Mouse (Mus musculus): ENCODE results near the gene Ly6g6d.
"Not testable (repeated sequence)": the region's sequence is repeated elsewhere in the genome, so short reads cannot be mapped to it uniquely, and the experiment has no call there.

Gene Ly6g6d

GRCm38 (mm10) chr17:35077786-35078233, at the start of gene Ly6g6d:
TSS of gene Ly6g6d (minus strand) at chr17:35078065.
- DNase-seq (ENCODE audit: low spot score) = no peak

DNA sequence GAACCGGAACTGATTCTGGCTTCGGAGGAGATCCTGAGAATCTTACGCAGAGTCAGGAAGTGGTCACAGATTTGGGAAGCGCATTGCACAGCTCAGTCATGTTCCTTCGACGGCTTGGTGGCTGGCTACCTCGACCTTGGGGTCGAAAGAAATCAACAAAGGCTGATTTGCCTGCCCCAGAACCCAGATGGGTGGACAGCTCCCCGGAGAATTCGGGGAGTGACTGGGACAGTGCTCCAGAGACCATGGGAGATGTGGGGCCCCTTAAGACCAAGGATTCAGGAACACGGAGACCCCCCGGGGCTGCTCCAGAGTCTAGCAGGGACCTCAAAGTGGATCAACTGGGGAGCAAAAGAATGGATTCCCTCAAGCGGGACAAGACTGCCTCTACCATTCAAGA, 49.2 kb upstream of the Ly6g6d start:
- no peak for DNase-seq (ENCODE audit: low spot score)

DNA sequence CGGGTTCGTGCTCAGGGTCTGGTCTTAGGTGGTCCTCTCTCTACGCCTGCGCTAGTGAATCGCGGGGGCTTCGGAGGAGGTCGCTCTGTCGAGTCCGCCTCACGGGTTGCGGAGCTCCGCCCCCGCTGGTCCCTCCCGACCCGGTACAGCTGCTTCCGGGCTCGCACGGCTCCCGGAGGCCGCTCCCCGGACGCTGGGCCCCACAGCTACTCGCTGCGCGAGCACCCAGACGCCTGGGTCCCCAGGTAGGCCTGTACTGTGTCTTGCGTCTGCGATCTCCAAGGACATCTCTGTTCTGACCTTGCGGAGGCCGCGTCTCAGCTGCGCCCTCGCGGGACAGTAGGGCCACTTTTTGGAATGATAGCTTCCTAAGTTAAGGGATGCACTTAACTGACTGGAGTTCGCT, 48.3 kb upstream of the Ly6g6d start, which contains the start of gene D17H6S53E:
Gene D17H6S53E (plus strand): TSS at position 168 of the 406 bp plus-strand sequence.
- peak; percentile 65 for DNase-seq (ENCODE audit: low spot score)

DNA sequence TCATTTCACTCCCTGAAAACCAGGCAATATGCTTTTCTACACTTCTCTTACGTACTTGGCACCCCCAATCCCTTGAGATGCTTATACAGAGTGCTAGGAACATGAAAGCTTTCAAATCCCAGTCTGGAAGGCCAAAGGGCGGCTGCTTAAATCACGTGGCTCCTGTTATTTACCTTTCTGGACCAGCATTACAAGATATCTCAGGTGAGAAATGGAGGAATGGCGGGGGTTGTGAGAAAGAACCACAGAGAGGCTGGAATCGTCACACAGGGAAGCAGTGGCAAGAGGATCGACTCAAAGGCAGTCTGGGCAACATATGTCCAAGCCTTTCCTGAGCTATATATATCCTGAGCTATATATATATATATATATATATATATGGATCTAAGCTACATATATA, 47.7 kb upstream of the Ly6g6d start:
- DNase-seq (ENCODE audit: low spot score) = no peak

- no peak for DNase-seq (ENCODE audit: low spot score)
Observed at GRCm38 (mm10) chr17:35125081-35125480, 47.2 kb upstream of the Ly6g6d start.

DNA sequence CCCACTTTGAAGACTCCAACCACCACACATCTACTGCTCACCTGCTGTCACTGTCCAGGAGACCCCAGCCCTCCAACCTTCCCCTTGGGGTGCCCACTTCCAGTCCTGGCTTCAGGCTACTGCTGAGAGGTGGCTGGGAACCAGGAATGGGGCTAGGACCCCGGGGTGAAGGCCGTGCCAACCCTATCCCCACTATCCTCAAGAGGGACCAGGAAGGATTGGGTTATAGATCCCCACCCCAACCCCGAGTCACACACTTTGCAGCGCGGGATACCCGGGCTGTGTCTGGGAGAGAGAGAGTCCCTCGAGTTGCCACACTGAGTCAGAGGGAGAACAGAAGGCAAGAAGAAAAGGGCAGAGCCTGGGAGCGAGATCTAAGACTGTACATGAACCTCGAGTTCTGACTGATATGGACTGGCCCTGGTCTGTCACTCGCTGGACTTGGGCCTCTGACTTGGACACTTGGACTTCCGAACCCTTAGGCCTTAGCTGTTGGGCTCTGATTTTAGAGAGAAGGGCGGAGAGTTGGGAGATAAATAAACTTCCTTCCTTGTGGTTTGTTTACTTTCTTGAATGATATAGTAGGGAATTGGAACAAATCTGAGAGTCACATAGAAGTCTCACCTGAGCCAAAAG, 46.5 kb upstream of the Ly6g6d start:
- not testable (repeated sequence) for DNase-seq (ENCODE audit: low spot score)

DNA sequence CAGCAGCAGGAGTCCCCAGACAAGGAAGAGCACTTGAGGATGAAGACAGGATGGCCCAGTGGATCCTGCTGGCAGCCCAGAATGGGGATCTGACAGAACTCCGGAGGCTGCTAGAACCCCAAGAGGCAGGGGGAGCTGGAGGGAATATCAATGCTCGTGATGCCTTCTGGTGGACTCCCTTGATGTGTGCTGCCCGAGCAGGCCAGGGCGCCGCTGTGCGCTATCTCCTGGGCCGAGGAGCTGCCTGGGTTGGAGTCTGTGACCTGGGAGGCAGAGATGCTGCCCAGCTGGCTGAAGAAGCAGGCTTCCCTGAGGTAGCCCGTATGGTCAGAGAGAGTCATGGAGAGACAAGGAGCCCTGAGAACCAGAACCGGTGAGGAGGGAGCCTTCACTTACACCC, 45.4 kb upstream of the Ly6g6d start:
- not testable (repeated sequence) for DNase-seq (ENCODE audit: low spot score)

- peak; percentile 59 for DNase-seq (ENCODE audit: low spot score)
Observed at GRCm38 (mm10) chr17:35121871-35122303, 44.0 kb upstream of the Ly6g6d start, which contains the start of gene Csnk2b. TSS of gene Csnk2b (minus strand) at chr17:35122053.

DNA sequence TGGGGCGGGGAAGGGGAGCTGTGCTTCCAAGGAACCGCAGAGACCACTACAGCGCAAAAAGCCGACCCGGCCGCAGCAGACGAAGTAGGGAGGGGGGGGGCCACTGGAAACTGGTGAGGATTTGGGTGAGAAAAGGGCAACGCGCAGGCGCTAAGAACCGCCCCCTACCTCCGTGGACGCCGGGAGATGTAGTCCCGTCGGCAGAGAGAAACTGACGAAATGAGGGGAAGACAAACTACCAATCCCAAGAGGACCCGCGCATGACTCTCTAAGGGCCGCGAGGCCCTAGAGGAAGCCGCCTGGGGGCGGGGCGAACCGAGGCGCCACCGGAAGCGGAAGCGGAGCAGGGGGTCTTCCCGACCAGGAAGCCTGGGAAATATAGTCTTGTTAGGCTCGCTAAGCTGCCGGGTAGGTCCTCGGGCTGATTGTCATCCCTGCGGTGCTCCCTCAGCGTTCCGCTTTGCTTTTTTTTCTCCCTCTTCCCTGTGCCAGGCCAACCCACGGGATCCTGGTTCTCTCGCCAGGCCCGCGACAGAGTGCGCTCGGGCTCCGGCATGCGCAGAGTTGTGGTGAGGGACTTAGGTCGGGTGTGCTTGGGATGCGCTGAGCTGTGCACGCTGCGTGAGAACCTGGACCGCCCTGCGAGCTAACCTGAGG, 43.4 kb upstream of the Ly6g6d start, which contains the start of gene Gpank1:
Gene Gpank1 (plus strand): TSS at position 313 of the 657 bp plus-strand sequence.
- DNase-seq (ENCODE audit: low spot score) = peak; percentile 95

DNA sequence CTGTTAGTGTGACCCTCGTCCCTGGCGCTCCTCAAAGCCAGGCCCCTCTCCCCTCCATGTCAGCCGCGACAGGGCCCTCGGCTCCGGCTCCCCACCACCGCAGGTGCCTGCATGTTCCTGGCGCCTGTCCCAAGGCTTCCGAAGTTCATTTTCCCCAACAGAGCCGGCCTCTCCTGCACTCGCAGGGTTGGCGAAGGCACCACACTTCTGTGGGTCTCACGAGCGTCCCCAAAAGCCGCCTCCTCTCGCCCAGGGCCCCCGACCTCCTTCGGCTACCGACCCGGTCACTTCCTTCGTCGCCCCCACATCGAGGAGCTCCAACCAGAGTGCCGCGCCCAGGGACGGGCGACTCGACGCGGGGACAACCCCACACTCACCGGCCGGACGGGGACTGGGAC, 42.9 kb upstream of the Ly6g6d start:
- DNase-seq (ENCODE audit: low spot score) = peak; percentile 20

DNA sequence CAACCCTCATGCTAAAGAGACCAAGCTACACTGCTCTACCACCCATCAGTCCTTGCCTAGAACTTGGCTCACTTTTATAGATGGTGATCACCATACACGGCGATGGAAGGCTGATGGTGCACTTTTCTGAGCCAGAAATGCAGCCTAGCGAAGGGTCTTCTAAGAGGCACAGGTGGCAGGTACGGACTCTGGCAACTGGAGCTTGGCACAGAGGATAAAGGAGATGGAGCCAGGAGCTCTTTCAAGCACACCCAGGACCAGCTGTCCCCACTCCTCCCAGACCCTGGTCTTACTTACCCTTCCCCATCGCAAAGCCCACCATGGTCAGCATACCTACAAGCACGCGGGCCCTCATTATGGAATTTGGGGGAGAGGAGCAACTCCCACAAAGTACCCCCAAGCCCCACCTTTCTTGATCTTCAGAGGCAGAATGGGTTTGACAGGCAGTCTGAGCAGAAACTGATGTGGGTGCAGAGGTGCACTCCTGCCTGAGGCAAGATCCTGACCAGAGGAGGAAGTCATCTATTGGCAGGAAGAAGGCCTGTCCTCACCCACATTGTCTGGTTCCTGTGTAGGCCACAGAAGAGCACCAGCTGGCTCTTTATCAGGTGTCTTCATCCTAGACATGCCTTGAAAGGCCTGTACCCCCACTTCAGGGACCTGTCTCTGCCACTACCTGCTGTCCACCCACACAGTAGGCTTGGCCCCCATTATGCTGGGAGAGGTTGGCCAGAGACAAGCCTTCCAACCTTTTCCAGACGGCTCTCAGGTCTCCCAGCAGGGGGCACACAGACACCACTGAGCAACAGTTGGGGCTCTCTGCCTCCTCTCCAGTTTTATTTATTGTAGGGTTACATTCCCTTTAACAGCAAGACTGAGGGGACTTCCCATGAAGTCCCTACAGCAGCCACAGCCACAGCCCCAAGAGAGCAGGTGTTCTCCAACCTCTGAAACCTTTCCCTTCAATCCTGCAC, 37.5 kb upstream of the Ly6g6d start, which contains the start of gene Ly6g5b:
Gene Ly6g5b (minus strand): TSS at position 383 of the 974 bp plus-strand sequence.
- DNase-seq (ENCODE audit: low spot score) = peak; percentile 37

- DNase-seq (ENCODE audit: low spot score) = no peak
Observed at GRCm38 (mm10) chr17:35111774-35112173, 33.9 kb upstream of the Ly6g6d start.

- no peak for DNase-seq (ENCODE audit: low spot score)
Observed at GRCm38 (mm10) chr17:35108097-35108496, 30.2 kb upstream of the Ly6g6d start, which contains the start of gene Ly6g5c. TSS of gene Ly6g5c (plus strand) at chr17:35108279.

DNA sequence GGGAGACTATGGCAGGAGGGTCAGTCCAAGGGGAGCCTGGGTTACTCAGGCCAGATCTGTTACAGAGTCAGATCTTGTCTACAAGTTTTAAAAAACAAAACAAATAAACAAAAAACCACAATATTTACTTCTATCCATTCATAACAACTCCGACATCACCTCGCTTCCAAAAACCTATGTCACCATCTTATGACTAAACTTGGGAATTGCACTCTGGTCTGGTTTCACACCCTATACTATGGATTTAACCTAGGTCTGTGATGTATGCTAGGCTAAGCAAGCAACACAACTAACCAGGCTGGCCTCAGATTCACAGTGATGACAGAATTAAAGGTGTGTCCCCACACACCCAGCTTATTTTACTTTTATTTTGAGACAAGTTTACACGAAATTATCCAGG, 28.7 kb upstream of the Ly6g6d start:
- no peak for DNase-seq (ENCODE audit: low spot score)

DNA sequence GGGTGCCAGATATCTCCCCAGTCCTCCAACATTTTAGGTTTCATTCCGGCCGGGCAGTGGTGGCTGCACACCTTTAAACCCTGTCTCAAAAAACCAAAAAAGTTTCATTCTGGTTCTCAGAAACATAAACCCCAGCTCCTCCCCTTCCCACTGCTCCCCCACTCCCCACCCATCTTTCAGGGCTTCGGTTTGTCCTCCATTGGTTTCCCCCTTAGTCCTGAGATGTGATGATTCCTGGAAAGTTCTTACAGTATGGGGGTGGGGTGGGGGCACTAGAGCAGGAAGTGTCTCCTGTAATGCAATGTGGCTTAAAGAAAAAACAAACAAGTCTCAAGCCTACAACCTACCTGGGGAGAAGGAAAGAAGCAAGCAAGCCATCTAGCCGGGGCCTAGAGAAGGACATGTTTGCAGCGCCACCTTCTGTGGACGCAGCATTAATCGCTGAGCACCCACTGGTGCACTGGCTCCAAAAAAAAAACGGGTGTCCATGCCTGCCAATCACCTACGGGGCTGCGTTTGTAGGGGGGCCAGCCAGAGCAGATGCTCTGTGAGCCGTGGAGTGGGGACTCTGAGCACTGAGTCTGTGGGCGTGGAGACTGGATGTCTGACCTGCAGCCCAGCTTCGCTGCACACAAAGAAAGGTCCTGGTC, 28.0 kb upstream of the Ly6g6d start:
- peak; percentile 53 for DNase-seq (ENCODE audit: low spot score)

GRCm38 (mm10) chr17:35104754-35105153, 26.9 kb upstream of the Ly6g6d start:
- peak; percentile 71 for DNase-seq (ENCODE audit: low spot score)

GRCm38 (mm10) chr17:35104079-35104478, 26.2 kb upstream of the Ly6g6d start:
- peak; percentile 23 for DNase-seq (ENCODE audit: low spot score)

DNA sequence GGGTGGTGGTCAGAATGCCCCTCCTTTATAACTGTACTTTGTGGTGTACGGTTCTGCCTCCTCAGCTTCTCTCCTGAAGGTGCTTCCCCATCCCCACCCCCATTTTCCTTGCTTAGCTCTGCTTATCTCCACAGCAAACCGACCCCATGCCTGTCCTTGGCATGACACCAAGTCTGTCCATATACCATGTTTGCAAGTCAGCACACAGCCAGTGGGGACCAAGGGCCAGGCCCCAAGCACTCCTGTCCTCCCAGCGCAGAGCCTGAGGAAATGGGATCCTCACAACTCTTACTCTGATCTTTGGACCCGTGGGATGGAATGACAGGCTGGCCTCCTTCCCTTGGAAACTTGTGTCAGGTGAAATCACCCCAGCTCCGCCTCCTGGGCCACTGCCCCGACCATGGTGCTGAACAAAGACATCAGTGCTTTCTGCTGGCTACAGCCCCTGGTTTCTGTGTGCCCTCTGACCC, 25.4 kb upstream of the Ly6g6d start:
- no peak for DNase-seq (ENCODE audit: low spot score)

- DNase-seq (ENCODE audit: low spot score) = no peak
Observed at GRCm38 (mm10) chr17:35102299-35102698, 24.4 kb upstream of the Ly6g6d start.

- no peak for DNase-seq (ENCODE audit: low spot score)
Observed at GRCm38 (mm10) chr17:35101161-35101560, 23.3 kb upstream of the Ly6g6d start.

DNA sequence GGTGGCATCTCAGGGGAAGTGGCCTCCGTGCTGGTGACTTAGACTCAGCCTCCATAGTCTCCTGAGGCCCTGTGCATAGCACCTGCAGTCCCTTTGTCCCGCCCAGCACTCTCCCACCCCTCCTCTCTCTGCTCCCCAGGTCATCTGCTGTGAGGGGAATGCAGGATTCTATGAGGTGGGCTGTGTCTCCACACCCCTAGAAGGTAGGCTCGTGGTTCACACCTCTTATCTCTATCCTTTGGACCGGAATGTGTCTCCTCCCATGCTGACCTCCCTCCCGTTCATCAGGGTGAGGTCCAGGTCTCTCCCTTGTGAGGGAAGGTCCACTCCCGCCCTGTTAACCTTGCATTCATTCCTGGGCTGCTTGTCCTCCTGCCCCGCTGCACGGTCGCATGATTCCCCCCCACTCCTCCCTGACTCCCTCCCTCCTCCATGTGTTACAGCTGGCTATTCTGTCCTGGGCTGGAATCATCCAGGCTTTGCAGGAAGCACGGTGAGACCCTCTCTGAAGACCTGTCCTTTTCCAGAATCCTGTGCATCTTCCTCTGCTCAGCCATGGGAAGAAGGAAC, 22.4 kb upstream of the Ly6g6d start:
- no peak for DNase-seq (ENCODE audit: low spot score)

All from c-Kit-positive CD71-positive TER-119-positive erythroid progenitor cells, embryonic 14.5 days (primary cell).